ENCODE assay signal across 17 mouse cellular contexts in genomic region chr8:115129307-115129706, GRCm38 (mm10).
A peak's percentile ranks its signal among the peaks of the same experiment; 100 is the strongest.
DNase-seq lines count a peak whose midpoint lies in the region; ATAC-seq and TF ChIP-seq lines count a peak whose summit lies in the region.
"Had no signal": no experiment of that assay in that cellular context is flagged by ENCODE, and none has a peak within 500 bp of the region (broad histone marks: within the 10 kb centered on the region; RNA-seq: fewer than 3 reads in every experiment).

No protein-coding gene starts in this region.

- H3K9ac ChIP-seq in kidney, postnatal 0 days (ENCODE audit: low read depth, low read length) = no peak overlapping the region
- H3K9ac ChIP-seq in hindbrain, embryonic 14.5 days = no peak overlapping the region
- H3K9ac ChIP-seq: limb, embryonic 12.5 days; liver, embryonic 14.5 days; neural tube, embryonic 13.5 days had no signal

- H3K27me3 ChIP-seq in kidney, postnatal 0 days (ENCODE audit: insufficient read depth, low read length) = no peaks in the 10 kb centered on the region
- no peaks in the 10 kb centered on the region for H3K27me3 ChIP-seq in splenic B cell, adult 2 months (ENCODE audit: control insufficient read depth, insufficient read depth, low read length, poor library complexity, severe bottlenecking)
- H3K27me3 ChIP-seq in hindbrain, embryonic 14.5 days (ENCODE audit: control insufficient read depth, insufficient read depth, low read length) = no peaks in the 10 kb centered on the region
- H3K27me3 ChIP-seq: neural tube, embryonic 13.5 days; Patski had no signal

- DNase-seq in kidney, postnatal 0 days (ENCODE audit: low spot score) = no peak
- no peak for DNase-seq in kidney, adult 9 months
- peak; percentile 15 for DNase-seq in thymus, postnatal 0 days (ENCODE audit: low spot score)
- no peak for DNase-seq in thymus, adult 18-20 months
- DNase-seq in R1 (ENCODE audit: low read depth, low spot score) = peak; percentile 44
- peak; percentile 26 for DNase-seq in splenic B cell, adult 2 months (ENCODE audit: low read depth, low spot score)
- no peak for DNase-seq in hindbrain, embryonic 14.5 days (ENCODE audit: low spot score)
- DNase-seq: cerebellum, adult 11 months; cerebellum, postnatal 25 days; lung, postnatal 14 days had no signal

- H3K4me1 ChIP-seq in kidney, postnatal 0 days (replicated peaks; ENCODE audit: insufficient read depth, low read length) = no peaks in the 10 kb centered on the region
- 0 out of 2 replicates have a peak, but pooled peaks cover 5% of the 10 kb centered on the region for H3K4me1 ChIP-seq in hindbrain, embryonic 14.5 days (replicated peaks; ENCODE audit: control insufficient read depth, insufficient read depth, low read length)
- H3K4me1 ChIP-seq: limb, embryonic 12.5 days had no signal

- TF ChIP-seq CTCF in kidney, postnatal 0 days (IDR thresholded peaks at IDR 0.05; ENCODE audit: low read depth) = peak; percentile 18; the same call in 1 of the 2 replicates

- H3K4me3 ChIP-seq in kidney, postnatal 0 days (replicated peaks; ENCODE audit: low read depth, low read length) = no peak overlapping the region
- H3K4me3 ChIP-seq in hindbrain, embryonic 14.5 days (replicated peaks; ENCODE audit: low read length) = no peak overlapping the region
- H3K4me3 ChIP-seq: hindbrain, embryonic 10.5 days; limb, embryonic 12.5 days; neural tube, embryonic 13.5 days had no signal

- H3K27ac ChIP-seq in kidney, postnatal 0 days = no peak overlapping the region
- no peak overlapping the region for H3K27ac ChIP-seq in hindbrain, embryonic 14.5 days
- H3K27ac ChIP-seq: hindbrain, embryonic 10.5 days; limb, embryonic 12.5 days; liver, embryonic 14.5 days; neural tube, embryonic 13.5 days had no signal

- 96% methylated on average over 4 of the region's 4 CpGs for WGBS in kidney, postnatal 0 days
- 95% methylated on average over 4 of the region's 4 CpGs for WGBS in hindbrain, embryonic 14.5 days

- ATAC-seq in kidney, postnatal 0 days (replicated peaks; ENCODE audit: low FRiP score, low read depth) = no peak
- no peak for ATAC-seq in hindbrain, embryonic 14.5 days (ENCODE audit: low FRiP score)
- ATAC-seq: forebrain, embryonic 14.5 days; inflammation-experienced regulatory T-cells, adult 6 months; Patski had no signal

- H3K9me3 ChIP-seq in kidney, postnatal 0 days (replicated peaks; ENCODE audit: low read length) = no peaks in the 10 kb centered on the region
- no peaks in the 10 kb centered on the region for H3K9me3 ChIP-seq in hindbrain, embryonic 14.5 days (ENCODE audit: control insufficient read depth, low read length)
- H3K9me3 ChIP-seq: hindbrain, embryonic 10.5 days; limb, embryonic 12.5 days; neural tube, embryonic 13.5 days had no signal

- no peak overlapping the region for H3K4me2 ChIP-seq in kidney, postnatal 0 days (ENCODE audit: low read length)
- H3K4me2 ChIP-seq in hindbrain, embryonic 14.5 days (replicated peaks) = no peak overlapping the region
- H3K4me2 ChIP-seq: limb, embryonic 12.5 days; neural tube, embryonic 13.5 days had no signal

- no peaks in the 10 kb centered on the region for H3K36me3 ChIP-seq in kidney, postnatal 0 days (ENCODE audit: insufficient read depth, low read length)
- H3K36me3 ChIP-seq in splenic B cell, adult 2 months (ENCODE audit: control insufficient read depth, insufficient read depth, low read length, poor library complexity, severe bottlenecking) = no peaks in the 10 kb centered on the region
- H3K36me3 ChIP-seq in hindbrain, embryonic 14.5 days (replicated peaks; ENCODE audit: control insufficient read depth, insufficient read depth) = no peaks in the 10 kb centered on the region
- H3K36me3 ChIP-seq: hindbrain, embryonic 10.5 days; limb, embryonic 12.5 days; neural tube, embryonic 13.5 days had no signal

Comparison
In these comparisons a context has a peak if more than half of its experiments do, and no peak if none do; other contexts are left out.
1. DNase-seq: peak in thymus, postnatal 0 days (single experiment), R1 (single experiment) and splenic B cell, adult 2 months (single experiment); none in kidney, postnatal 0 days (single experiment), kidney, adult 9 months (single experiment), thymus, adult 18-20 months (0 of 2) and hindbrain, embryonic 14.5 days (single experiment).